Mouse (Mus musculus) kidney, adult 11 months (tissue): Measurements from ENCODE around the gene Dmpk.
A peak's percentile ranks its signal among the peaks of the same experiment; 100 is the strongest.

Source experiments
- DNase-seq: peaks from one replicate; pipeline ENCODE4 v3.0.0; 2022

Gene Dmpk

GRCm38 (mm10) chr7:19075723-19076585 lies 7.7 kb upstream of the Dmpk start, which contains the start of gene Dmwd:
TSS of gene Dmwd (plus strand) at chr7:19076227.
- DNase-seq: peak; percentile 97

GRCm38 (mm10) chr7:19076586-19076991 lies 7.1 kb upstream of the Dmpk start:
- no peak for DNase-seq

- DNase-seq: no peak
Measured at GRCm38 (mm10) chr7:19077761-19078160, 5.9 kb upstream of the Dmpk start.

- DNase-seq: no peak
Measured at GRCm38 (mm10) chr7:19078732-19079131, 4.9 kb upstream of the Dmpk start.

- DNase-seq: no peak
Measured at GRCm38 (mm10) chr7:19080451-19080950, 3.1 kb upstream of the Dmpk start.

- DNase-seq: no peak
Measured at GRCm38 (mm10) chr7:19082171-19082570, 1.5 kb upstream of the Dmpk start.

GRCm38 (mm10) chr7:19083096-19083495 lies 553 bp upstream of the Dmpk start:
- no peak for DNase-seq

GRCm38 (mm10) chr7:19084277-19084771 lies 675 bp downstream of the Dmpk start:
- no peak for DNase-seq

- DNase-seq: no peak
Measured at GRCm38 (mm10) chr7:19084921-19085473, 1.3 kb downstream of the Dmpk start.

GRCm38 (mm10) chr7:19085495-19085894 lies 1.8 kb downstream of the Dmpk start:
- no peak for DNase-seq

GRCm38 (mm10) chr7:19086042-19086441 lies 2.4 kb downstream of the Dmpk start:
- DNase-seq: no peak

GRCm38 (mm10) chr7:19086760-19087159 lies 3.1 kb downstream of the Dmpk start:
- no peak for DNase-seq

GRCm38 (mm10) chr7:19088813-19089212 lies 5.2 kb downstream of the Dmpk start:
- no peak for DNase-seq

GRCm38 (mm10) chr7:19091913-19092312 lies 8.3 kb downstream of the Dmpk start:
- DNase-seq: no peak

GRCm38 (mm10) chr7:19092381-19093173 lies 8.9 kb downstream of the Dmpk start:
- peak; percentile 75 for DNase-seq

GRCm38 (mm10) chr7:19093174-19093521 lies 9.5 kb downstream of the Dmpk start:
- DNase-seq: peak; percentile 84

- peak; percentile 98 for DNase-seq
Measured at GRCm38 (mm10) chr7:19093537-19094385, 10.1 kb downstream of the Dmpk start.

- no peak for DNase-seq
Measured at GRCm38 (mm10) chr7:19094471-19094825, 10.8 kb downstream of the Dmpk start, which contains the start of gene Six5. TSS of gene Six5 (plus strand) at chr7:19094594.

GRCm38 (mm10) chr7:19094826-19095750 lies 11.4 kb downstream of the Dmpk start:
- peak; percentile 62 for DNase-seq

GRCm38 (mm10) chr7:19095751-19096110 lies 12.1 kb downstream of the Dmpk start:
- peak; percentile 64 for DNase-seq

GRCm38 (mm10) chr7:19096421-19096976 lies 12.8 kb downstream of the Dmpk start:
- no peak for DNase-seq
